Mouse (Mus musculus) lung, postnatal 0 days (tissue): ENCODE data around the gene Prrx1. TPM values are rescaled to one million over a fixed set of nuclear protein-coding genes. Genes with fewer than 3 reads are reported as not detected.

ENCODE experiments used
- ATAC-seq: fragments of 200-750 bp; cut with Nextera tagmentation; 2 replicates; pipeline ENCODE4 v1.8.0; 2017; ENCODE audit warnings: moderate library complexity
- DNase-seq: peaks from one replicate; pipeline ENCODE4 v3.0.0-alpha.2; 2016; ENCODE audit warnings: low spot score
- H3K27ac ChIP-seq: fragments of 300-500 bp; sonication (generic); 2 replicates; pipeline ENCODE4 v1.5.1; 2014; ENCODE audit warnings: antibody characterized with exemption, mild to moderate bottlenecking, low read length, mixed read lengths
- H3K27me3 ChIP-seq: fragments of 300-500 bp; sonication (generic); replicated peaks from 2 replicates; pipeline ENCODE4 v1.6.1; 2014; ENCODE audit warnings: low read length, mixed read lengths; ENCODE audit not compliant: insufficient read depth
- H3K36me3 ChIP-seq: fragments of 300-500 bp; sonication (generic); 2 replicates; pipeline ENCODE4 v1.6.1; 2014; ENCODE audit warnings: low read length, mixed read lengths; ENCODE audit not compliant: insufficient read depth
- H3K4me1 ChIP-seq: fragments of 300-500 bp; sonication (generic); 2 replicates; pipeline ENCODE4 v1.6.1; 2014; ENCODE audit warnings: antibody characterized with exemption, low read depth, low read length, mixed read lengths; ENCODE audit not compliant: insufficient read depth
- H3K4me2 ChIP-seq: fragments of 300-500 bp; sonication (generic); replicated peaks from 2 replicates; pipeline ENCODE4 v1.6.1; 2014; ENCODE audit warnings: low read depth, mild to moderate bottlenecking, low read length, moderate library complexity, mixed read lengths
- H3K4me3 ChIP-seq: fragments of 300-500 bp; sonication (generic); 2 replicates; pipeline ENCODE4 v1.5.1; 2014; ENCODE audit warnings: low read depth, low read length
- H3K9ac ChIP-seq: fragments of 300-500 bp; sonication (generic); replicated peaks from 2 replicates; pipeline ENCODE4 v1.6.1; 2014; ENCODE audit warnings: low read depth, mild to moderate bottlenecking
- H3K9me3 ChIP-seq: fragments of 300-500 bp; sonication (generic); 2 replicates; pipeline ENCODE4 v1.6.1; 2016; ENCODE audit warnings: low read length, mixed read lengths
- CTCF ChIP-seq: IDR thresholded peaks from 2 replicates; pipeline ENCODE4 v1.5.1; 2016; ENCODE audit warnings: antibody characterized with exemption, mild to moderate bottlenecking
- EP300 ChIP-seq: IDR thresholded peaks from 2 replicates; pipeline ENCODE4 v1.6.1; 2016; ENCODE audit warnings: antibody characterized with exemption, mild to moderate bottlenecking, control low read depth
- WGBS: fragments of 180-500 bp; shearing (Covaris S2); extraction: QIAGEN DNeasy Blood & Tissue Kit; methylation state at CpG from one replicate; pipeline ENCODE4 v1.1.7; 2014; 5-methylcytosine and 5-hydroxymethylcytosine counted together
- polyA plus RNA-seq: library from polyadenylated mRNA; unstranded; fragments of >200 nt; fragmentation: Nextera tagmentation; extraction: Ambion mirVana; gene quantifications from 2 replicates; pipeline ENCODE4 v1.2.1, GENCODE M21; 2015

Gene Prrx1
- polyA plus RNA-seq, 1 experiment from 2014 or later = 3.6 TPM

DNA sequence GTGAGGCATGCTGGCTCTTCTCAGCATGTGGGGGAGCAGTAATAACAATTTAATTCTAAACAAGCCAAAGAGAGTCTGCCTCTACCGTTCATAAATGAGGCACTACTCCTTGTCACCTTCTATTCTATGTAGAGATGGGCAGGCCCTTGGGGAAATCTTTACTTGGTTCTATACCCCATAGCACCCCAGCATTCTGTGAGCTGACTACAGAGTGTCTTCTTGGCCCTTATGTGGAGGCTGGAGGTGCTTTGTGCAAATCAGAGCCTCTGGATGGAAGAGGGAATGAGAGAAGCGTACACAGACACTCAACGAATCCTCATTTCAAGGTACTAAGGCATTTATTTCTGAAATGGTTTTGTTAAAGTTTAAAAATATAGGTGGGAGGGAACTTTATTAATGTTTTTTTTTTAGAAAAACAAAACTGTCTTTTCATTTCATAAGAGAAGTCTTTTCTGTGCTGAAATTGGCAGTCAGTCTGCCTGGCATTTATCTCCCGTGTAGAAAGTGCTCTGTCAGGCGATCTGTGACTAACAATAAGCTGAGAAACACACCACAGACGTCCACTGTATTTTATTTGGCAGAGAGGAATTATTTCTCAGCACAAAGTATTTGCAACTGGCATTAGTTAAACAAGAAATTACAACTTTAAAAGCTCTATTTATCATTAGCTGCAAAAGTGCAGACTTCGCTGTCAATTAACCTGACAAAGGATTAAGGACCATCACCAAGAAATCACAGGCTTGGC, 33.2 kb downstream of the Prrx1 start:
- Histone ChIP-seq H3K27me3 (no peaks in the 10 kb centered on the region), H3K27ac (no peak overlapping the region), H3K4me3 (no peak overlapping the region), H3K9me3 (no peaks in the 10 kb centered on the region), H3K36me3 (no peaks in the 10 kb centered on the region), H3K9ac (no peak overlapping the region), H3K4me1 (no peaks in the 10 kb centered on the region), H3K4me2 (no peak overlapping the region)
- DNase-seq (peak; percentile 12), ATAC-seq (no peak)
- TF ChIP-seq EP300 = no peak
- no peak for TF ChIP-seq CTCF
- 53% methylated on average over 7 of the region's 7 CpGs for WGBS

GRCm38 (mm10) chr1:163277069-163277468, 36.4 kb downstream of the Prrx1 start:
- Histone ChIP-seq H3K4me1 (no peaks in the 10 kb centered on the region), H3K9me3 (no peaks in the 10 kb centered on the region), H3K27me3 (no peaks in the 10 kb centered on the region), H3K9ac (no peak overlapping the region), H3K36me3 (no peaks in the 10 kb centered on the region), H3K4me2 (no peak overlapping the region), H3K27ac (no peak overlapping the region), H3K4me3 (no peak overlapping the region)
- TF ChIP-seq EP300 (no peak), CTCF (no peak)
- ATAC-seq (no peak), DNase-seq (no peak)
- WGBS = 75% methylated on average over 7 of the region's 7 CpGs

DNA sequence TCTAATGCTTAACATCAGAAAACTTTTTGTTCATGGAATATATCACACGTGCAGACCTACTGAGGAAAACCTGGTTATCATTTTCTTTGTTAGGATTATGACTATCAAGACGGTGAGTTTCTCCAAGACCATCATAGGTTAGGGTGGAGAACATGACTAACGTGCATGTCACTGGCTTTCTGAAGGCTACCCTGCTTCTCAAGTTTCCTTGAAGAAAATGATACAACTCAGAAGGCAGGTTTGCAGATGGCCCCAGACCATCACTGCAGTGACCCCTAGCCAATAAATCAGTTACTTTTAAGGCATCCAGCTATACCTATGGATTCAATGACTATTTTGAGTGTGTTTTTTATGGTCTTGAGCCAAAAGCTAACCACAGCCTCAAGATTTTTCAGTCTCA, 38.6 kb downstream of the Prrx1 start:
- WGBS = 78% methylated on average over 3 of the region's 3 CpGs

DNA sequence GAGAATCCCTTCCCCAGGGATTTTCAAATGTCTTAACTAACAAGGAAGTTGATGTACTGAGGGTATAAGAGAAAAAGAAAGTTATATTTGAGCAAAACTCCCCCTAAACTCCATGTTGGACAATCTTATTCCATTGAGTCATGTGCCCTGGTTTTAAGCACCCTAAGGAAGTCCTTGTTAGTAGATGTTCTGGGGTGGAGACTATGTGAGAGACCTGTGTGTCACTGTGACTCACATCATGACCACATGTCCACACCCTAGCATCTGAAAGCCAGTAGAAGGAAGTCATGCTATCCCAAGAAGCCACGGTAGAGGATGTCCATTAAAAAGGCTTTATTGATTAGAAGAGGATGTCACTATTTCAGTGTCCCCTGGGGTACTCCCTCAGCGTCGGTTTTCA, 40.4 kb downstream of the Prrx1 start:
- no peaks in the 10 kb centered on the region for H3K36me3 ChIP-seq
- no peak for ATAC-seq

More for the DNA sequence above, 38.6 kb downstream of the Prrx1 start:
- DNase-seq (no peak), ATAC-seq (no peak)
- Histone ChIP-seq H3K4me2 (no peak overlapping the region), H3K27ac (no peak overlapping the region), H3K27me3 (no peaks in the 10 kb centered on the region), H3K9ac (no peak overlapping the region), H3K4me1 (no peaks in the 10 kb centered on the region), H3K36me3 (no peaks in the 10 kb centered on the region), H3K9me3 (no peaks in the 10 kb centered on the region), H3K4me3 (no peak overlapping the region)
- no peak for TF ChIP-seq EP300
- TF ChIP-seq CTCF = no peak

GRCm38 (mm10) chr1:163266853-163267538, 46.5 kb downstream of the Prrx1 start:
- H3K27me3 ChIP-seq = no peaks in the 10 kb centered on the region
- no peak for ATAC-seq
- no peaks in the 10 kb centered on the region for H3K9me3 ChIP-seq
- H3K9ac ChIP-seq = no peak overlapping the region
- H3K36me3 ChIP-seq = no peaks in the 10 kb centered on the region
- no peak overlapping the region for H3K4me3 ChIP-seq
- H3K4me2 ChIP-seq = no peak overlapping the region
- 86% methylated on average over 8 of the region's 8 CpGs for WGBS
- no peak overlapping the region for H3K27ac ChIP-seq
- H3K4me1 ChIP-seq = no peaks in the 10 kb centered on the region
- TF ChIP-seq EP300 (no peak), CTCF (no peak)
- no peak for DNase-seq

More for the DNA sequence above, 40.4 kb downstream of the Prrx1 start:
- Histone ChIP-seq H3K4me3 (no peak overlapping the region), H3K27ac (no peak overlapping the region), H3K9me3 (no peaks in the 10 kb centered on the region), H3K27me3 (no peaks in the 10 kb centered on the region), H3K4me2 (no peak overlapping the region), H3K4me1 (no peaks in the 10 kb centered on the region), H3K9ac (no peak overlapping the region)
- 82% methylated on average over 3 of the region's 3 CpGs for WGBS
- no peak for DNase-seq
- TF ChIP-seq EP300 (no peak), CTCF (no peak)

DNA sequence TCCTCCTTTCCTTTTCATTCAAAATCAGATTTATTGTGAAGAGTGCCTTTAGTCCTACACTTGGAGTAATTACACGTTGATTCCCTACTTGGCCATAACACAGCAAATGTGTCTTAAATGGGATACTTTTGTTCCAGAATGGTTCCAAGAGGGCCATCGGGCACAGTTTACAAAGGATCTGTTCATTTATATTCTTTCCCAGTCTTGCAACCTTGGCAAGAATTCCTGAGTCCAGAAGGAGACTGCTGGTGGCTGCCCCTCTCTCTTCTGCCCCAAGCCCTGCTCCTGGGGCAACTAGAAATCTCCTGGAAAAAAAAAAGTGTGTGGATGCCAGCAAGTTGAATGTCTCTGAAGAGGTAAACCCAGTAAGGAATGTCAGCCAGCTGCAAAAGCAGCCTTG, 56.2 kb downstream of the Prrx1 start:
- Histone ChIP-seq H3K4me2 (no peak overlapping the region), H3K9me3 (no peaks in the 10 kb centered on the region), H3K36me3 (no peaks in the 10 kb centered on the region), H3K4me1 (no peaks in the 10 kb centered on the region), H3K4me3 (no peak overlapping the region), H3K9ac (no peak overlapping the region), H3K27me3 (no peaks in the 10 kb centered on the region), H3K27ac (no peak overlapping the region)
- DNase-seq (no peak), ATAC-seq (no peak)
- 76% methylated on average over 2 of the region's 2 CpGs for WGBS
- TF ChIP-seq CTCF = no peak
